Mouse (Mus musculus) central nervous system, embryonic 18 days (tissue): ENCODE measurements around the gene Lypd3. TPM values are rescaled to one million over a fixed set of nuclear protein-coding genes. Genes with fewer than 3 reads are reported as not detected.

Source experiments
- polyA plus RNA-seq: library from polyadenylated mRNA; depleted of rRNA; stranded (reverse); fragments of >200 nt; gene quantifications from 2 replicates; pipeline ENCODE4 v1.2.3, GENCODE M21; 2012; rRNA removed

Lypd3 gene
- 0.72 and 3.7 TPM in 2 replicates for polyA plus RNA-seq

GRCm38 (mm10) chr7:24636264-24636663 lies at the start of gene Lypd3:
TSS of gene Lypd3 (plus strand) at chr7:24636550.

GRCm38 (mm10) chr7:24587330-24588105 lies 48.8 kb upstream of the Lypd3 start, which contains the start of the genes Ethe1 and Zfp575:
TSS of gene Ethe1 (plus strand) at chr7:24587543.
TSS of gene Zfp575 (minus strand) at chr7:24587641.

GRCm38 (mm10) chr7:24610144-24610878 lies 26.0 kb upstream of the Lypd3 start, which contains the start of gene Phldb3:
TSS of gene Phldb3 (plus strand) at chr7:24610763.

GRCm38 (mm10) chr7:24676575-24676974 lies 40.2 kb downstream of the Lypd3 start, which contains the start of gene Tex101:
TSS of gene Tex101 (minus strand) at chr7:24676675.

Other genes with a start within 250 kb of the Lypd3 start
- 51.8 and 59.2 TPM in 2 replicates for gene Smg9, start 236.9 kb upstream of the Lypd3 start, polyA plus RNA-seq
- 0.03 TPM in 1 of 2 replicates, not detected in the other for gene Irgc1, start 184.3 kb upstream of the Lypd3 start, polyA plus RNA-seq
- 2.1 and 2.9 TPM in 2 replicates for gene Plaur, start 174.1 kb upstream of the Lypd3 start, polyA plus RNA-seq
- 224 and 262 TPM in 2 replicates for gene Cadm4, start 154.5 kb upstream of the Lypd3 start, polyA plus RNA-seq
- gene Zfp428, start 129.5 kb upstream of the Lypd3 start, polyA plus RNA-seq = 251 and 296 TPM in 2 replicates
- gene AC161166.1, start 124.1 kb upstream of the Lypd3 start, polyA plus RNA-seq = not detected in 2 replicates
- 49.9 and 58.8 TPM in 2 replicates for gene Irgq, start 105.9 kb upstream of the Lypd3 start, polyA plus RNA-seq
- gene Pinlyp, start 90.4 kb upstream of the Lypd3 start, polyA plus RNA-seq = 0.35 and 0.45 TPM in 2 replicates
- gene Xrcc1, start 90.3 kb upstream of the Lypd3 start, polyA plus RNA-seq = 55.1 and 55.5 TPM in 2 replicates
- gene Ethe1, start 49.0 kb upstream of the Lypd3 start, polyA plus RNA-seq = 25.1 and 27.8 TPM in 2 replicates
- 6.4 and 9.3 TPM in 2 replicates for gene Zfp575, start 48.9 kb upstream of the Lypd3 start, polyA plus RNA-seq
- gene Phldb3, start 25.8 kb upstream of the Lypd3 start, polyA plus RNA-seq = 0.12 and 0.34 TPM in 2 replicates
- not detected in 2 replicates for gene Tex101, start 40.1 kb downstream of the Lypd3 start, polyA plus RNA-seq
- not detected in 2 replicates for gene BC049730, start 72.7 kb downstream of the Lypd3 start, polyA plus RNA-seq
- not detected in 2 replicates for gene Gm4763, start 90.4 kb downstream of the Lypd3 start, polyA plus RNA-seq
- gene Cd177, start 123.8 kb downstream of the Lypd3 start, polyA plus RNA-seq = 0.18 and 0.32 TPM in 2 replicates
- gene Ceacam10, start 140.7 kb downstream of the Lypd3 start, polyA plus RNA-seq = 0.20 and 0.23 TPM in 2 replicates
- 47.0 and 56.8 TPM in 2 replicates for gene Gm9844, start 225.7 kb downstream of the Lypd3 start, polyA plus RNA-seq
- 0.13 and 0.15 TPM in 2 replicates for gene Lypd4, start 233.4 kb downstream of the Lypd3 start, polyA plus RNA-seq
- 0.19 and 0.25 TPM in 2 replicates for gene Dmrtc2, start 233.5 kb downstream of the Lypd3 start, polyA plus RNA-seq
- 728 and 729 TPM in 2 replicates for gene Rps19, start 247.8 kb downstream of the Lypd3 start, polyA plus RNA-seq